ENCODE assay signal across 22 mouse cellular contexts in genomic region chr17:47978404-47979030, GRCm38 (mm10). TPM values are rescaled to one million over a fixed set of nuclear protein-coding genes. Genes with fewer than 3 reads are reported as not detected.
A peak's percentile ranks its signal among the peaks of the same experiment; 100 is the strongest.
DNase-seq lines count a peak whose midpoint lies in the region; ATAC-seq and TF ChIP-seq lines count a peak whose summit lies in the region.
"Had no signal": no experiment of that assay in that cellular context is flagged by ENCODE, and none has a peak within 500 bp of the region (broad histone marks: within the 10 kb centered on the region; RNA-seq: fewer than 3 reads in every experiment).

No protein-coding gene starts in this region.

- H3K27ac ChIP-seq in heart, embryonic 11.5 days (ENCODE audit: low read depth, low read length) = 0 out of 2 replicates have a peak overlapping the region, but pooled peaks have one; percentile 1
- 0 out of 2 replicates have a peak overlapping the region, but pooled peaks have one; percentile 24 for H3K27ac ChIP-seq in lung, embryonic 14.5 days (ENCODE audit: low read depth)
- no peak overlapping the region for H3K27ac ChIP-seq in lung, postnatal 0 days (ENCODE audit: low read length)
- peak overlapping the region; percentile 30 for H3K27ac ChIP-seq in embryonic facial prominence, embryonic 12.5 days
- H3K27ac ChIP-seq: liver, embryonic 13.5 days had no signal

- no peak for TF ChIP-seq EP300 in lung, postnatal 0 days (IDR thresholded peaks at IDR 0.05)

- ATAC-seq in heart, embryonic 11.5 days (replicated peaks; ENCODE audit: insufficient number of reproducible peaks, low FRiP score, low TSS enrichment) = no peak
- no peak for ATAC-seq in lung, embryonic 14.5 days (ENCODE audit: insufficient read depth)
- no peak for ATAC-seq in lung, postnatal 0 days
- ATAC-seq in embryonic facial prominence, embryonic 12.5 days (ENCODE audit: insufficient number of reproducible peaks, insufficient read depth, low FRiP score, low TSS enrichment) = no peak

- H3K4me3 ChIP-seq in heart, embryonic 11.5 days (ENCODE audit: low read depth, low read length) = no peak overlapping the region
- H3K4me3 ChIP-seq in lung, embryonic 14.5 days (ENCODE audit: low read depth, low read length) = no peak overlapping the region
- no peak overlapping the region for H3K4me3 ChIP-seq in lung, postnatal 0 days (ENCODE audit: low read depth, low read length)
- H3K4me3 ChIP-seq in embryonic facial prominence, embryonic 12.5 days = no peak overlapping the region
- H3K4me3 ChIP-seq: liver, embryonic 13.5 days had no signal

- H3K9ac ChIP-seq in heart, embryonic 11.5 days (ENCODE audit: low read depth, low read length) = peak overlapping the region; percentile 12; the same call in 1 of the 2 replicates
- no peak overlapping the region for H3K9ac ChIP-seq in lung, embryonic 14.5 days
- H3K9ac ChIP-seq in lung, postnatal 0 days (replicated peaks; ENCODE audit: low read depth) = no peak overlapping the region
- no peak overlapping the region for H3K9ac ChIP-seq in embryonic facial prominence, embryonic 12.5 days
- H3K9ac ChIP-seq: liver, embryonic 13.5 days had no signal

- H3K36me3 ChIP-seq in heart, embryonic 11.5 days (ENCODE audit: control insufficient read depth, insufficient read depth, low read length) = no peaks in the 10 kb centered on the region
- no peaks in the 10 kb centered on the region for H3K36me3 ChIP-seq in lung, embryonic 14.5 days (ENCODE audit: insufficient read depth)
- no peaks in the 10 kb centered on the region for H3K36me3 ChIP-seq in lung, postnatal 0 days (ENCODE audit: insufficient read depth, low read length)
- no peaks in the 10 kb centered on the region for H3K36me3 ChIP-seq in embryonic facial prominence, embryonic 12.5 days
- H3K36me3 ChIP-seq: liver, embryonic 13.5 days had no signal

- H3K27me3 ChIP-seq in heart, embryonic 11.5 days (ENCODE audit: control insufficient read depth, insufficient read depth, low read length) = no peaks in the 10 kb centered on the region
- no peaks in the 10 kb centered on the region for H3K27me3 ChIP-seq in lung, embryonic 14.5 days (ENCODE audit: insufficient read depth, low read length)
- H3K27me3 ChIP-seq in lung, postnatal 0 days (replicated peaks; ENCODE audit: insufficient read depth, low read length) = no peaks in the 10 kb centered on the region
- no peaks in the 10 kb centered on the region for H3K27me3 ChIP-seq in embryonic facial prominence, embryonic 12.5 days

- no peaks in the 10 kb centered on the region for H3K9me3 ChIP-seq in heart, embryonic 11.5 days (replicated peaks; ENCODE audit: control insufficient read depth, low read length)
- no peaks in the 10 kb centered on the region for H3K9me3 ChIP-seq in lung, embryonic 14.5 days (ENCODE audit: low read depth, low read length)
- no peaks in the 10 kb centered on the region for H3K9me3 ChIP-seq in lung, postnatal 0 days (ENCODE audit: low read length)
- H3K9me3 ChIP-seq in embryonic facial prominence, embryonic 12.5 days = no peaks in the 10 kb centered on the region
- H3K9me3 ChIP-seq: liver, embryonic 13.5 days had no signal

- peaks cover 44% of the 10 kb centered on the region for H3K4me1 ChIP-seq in heart, embryonic 11.5 days (ENCODE audit: control insufficient read depth, insufficient read depth, low read length)
- H3K4me1 ChIP-seq in lung, embryonic 14.5 days (ENCODE audit: insufficient read depth) = peaks cover 41% of the 10 kb centered on the region
- peaks cover 22% of the 10 kb centered on the region for H3K4me1 ChIP-seq in lung, postnatal 0 days (ENCODE audit: insufficient read depth, low read depth, low read length)
- peaks cover 55% of the 10 kb centered on the region for H3K4me1 ChIP-seq in embryonic facial prominence, embryonic 12.5 days

- WGBS in heart, embryonic 11.5 days (ENCODE audit: insufficient replicate concordance) = 18% methylated on average over 9 of the region's 9 CpGs
- 17% methylated on average over 9 of the region's 9 CpGs for WGBS in lung, embryonic 14.5 days
- WGBS in lung, postnatal 0 days = 37% methylated on average over 9 of the region's 9 CpGs
- WGBS in embryonic facial prominence, embryonic 12.5 days = 19% methylated on average over 9 of the region's 9 CpGs

- TF ChIP-seq CTCF in lung, embryonic 14.5 days (IDR thresholded peaks at IDR 0.05; ENCODE audit: low read depth) = no peak
- TF ChIP-seq CTCF in lung, postnatal 0 days (IDR thresholded peaks at IDR 0.05) = no peak

- peak overlapping the region; percentile 4; the same call in 1 of the 2 replicates for H3K4me2 ChIP-seq in heart, embryonic 11.5 days
- no peak overlapping the region for H3K4me2 ChIP-seq in lung, embryonic 14.5 days
- no peak overlapping the region for H3K4me2 ChIP-seq in lung, postnatal 0 days (replicated peaks; ENCODE audit: low read depth, low read length)
- H3K4me2 ChIP-seq in embryonic facial prominence, embryonic 12.5 days (replicated peaks) = no peak overlapping the region
- H3K4me2 ChIP-seq: liver, embryonic 13.5 days had no signal

- no peak for DNase-seq in heart, adult 8-10 months (ENCODE audit: low spot score)
- DNase-seq in lung, embryonic 14.5 days = peak; percentile 51
- no peak for DNase-seq in lung, postnatal 0 days (ENCODE audit: low spot score)
- peak; percentile 89 for DNase-seq in embryo, embryonic 10 days (ENCODE audit: low spot score)
- DNase-seq in retina, embryonic 14.5 days (ENCODE audit: low spot score) = no peak
- DNase-seq: cerebellum, adult 11 months; cerebellum, postnatal 36 days; kidney, adult 9 months; layer of hippocampus, postnatal 36 days; liver, embryonic 13.5 days; thymus, adult 18-20 months had no signal

RNA-seq across cellular contexts. Expression of gene Foxp4, which starts 54.1 kb away (rescaled TPM):
- 15.6 and 21.1 TPM in 2 replicates for polyA plus RNA-seq in heart, embryonic 11.5 days (2014; fragmentation: Nextera tagmentation; extraction: Ambion mirVana)
- total RNA-seq in heart, adult 8-10 months (2022) = 10 to 100 TPM; 10.2 to 12.7 (median 10.5) TPM
- 37.2 and 42.2 TPM in 2 replicates for polyA plus RNA-seq in lung, embryonic 14.5 days (2014; fragmentation: Nextera tagmentation; extraction: Ambion mirVana)
- 10.2 and 14.3 TPM in 2 replicates for polyA plus RNA-seq in lung, postnatal 0 days (2015; fragmentation: Nextera tagmentation; extraction: Ambion mirVana)
- polyA plus RNA-seq in embryonic facial prominence, embryonic 12.5 days (2016; fragmentation: Nextera tagmentation; extraction: Ambion mirVana) = 51.0 and 52.4 TPM in 2 replicates

RNA-seq across cellular contexts. Expression of gene 1700122O11Rik, which starts 59.6 kb away (rescaled TPM):
- not detected in 2 replicates for polyA plus RNA-seq in heart, embryonic 11.5 days (2014; fragmentation: Nextera tagmentation; extraction: Ambion mirVana)
- total RNA-seq in heart, adult 8-10 months (2022) = not detected
- not detected in 2 replicates for polyA plus RNA-seq in lung, embryonic 14.5 days (2014; fragmentation: Nextera tagmentation; extraction: Ambion mirVana)
- not detected in 2 replicates for polyA plus RNA-seq in lung, postnatal 0 days (2015; fragmentation: Nextera tagmentation; extraction: Ambion mirVana)
- not detected in 2 replicates for polyA plus RNA-seq in embryonic facial prominence, embryonic 12.5 days (2016; fragmentation: Nextera tagmentation; extraction: Ambion mirVana)
- total RNA-seq: adrenal gland, adult 18-20 months; ES-E14; gastrocnemius, adult 8-10 months; layer of hippocampus, postnatal 36 days; left cerebral cortex, postnatal 36 days; monocyte, adult 5-6 weeks; neutrophil, adult 5-6 weeks had no signal
- polyA plus RNA-seq: C2C12; heart, postnatal 0 days; liver, embryonic 13.5 days; urinary bladder, adult 2 months had no signal

Comparison
In these comparisons a context has a peak if more than half of its experiments do, and no peak if none do; other contexts are left out.
1. DNase-seq: peak in lung, embryonic 14.5 days (single experiment) and embryo, embryonic 10 days (single experiment); none in heart, adult 8-10 months (single experiment), lung, postnatal 0 days (single experiment) and retina, embryonic 14.5 days (single experiment).